Mouse (Mus musculus): ENCODE results near the gene Abhd17a. TPM values are rescaled to one million over a fixed set of nuclear protein-coding genes. Genes with fewer than 3 reads are reported as not detected.

The Abhd17a gene
- polyA plus RNA-seq, 1 experiment from 2014 or later, result 109 TPM

GRCm38 (mm10) chr10:80545590-80545989, 44.6 kb downstream of the Abhd17a start:
- 90% methylated on average over 8 of the region's 8 CpGs for WGBS
- peaks cover 30% of the 10 kb centered on the region for H3K36me3 ChIP-seq (ENCODE audit: control insufficient read depth, insufficient read depth, low read length)
- H3K9ac ChIP-seq (ENCODE audit: low read length), result no peak overlapping the region
- H3K27ac ChIP-seq (ENCODE audit: low read depth, low read length), result no peak overlapping the region
- no peak overlapping the region for H3K4me2 ChIP-seq
- H3K4me3 ChIP-seq (ENCODE audit: low read depth, low read length), result no peak overlapping the region
- DNase-seq (ENCODE audit: low spot score, missing footprints) (no peak), ATAC-seq (ENCODE audit: low FRiP score) (no peak)
- no peaks in the 10 kb centered on the region for H3K9me3 ChIP-seq (ENCODE audit: control insufficient read depth, low read length)
- H3K4me1 ChIP-seq (ENCODE audit: control insufficient read depth, insufficient read depth, low read length), result no peaks in the 10 kb centered on the region
- H3K27me3 ChIP-seq (ENCODE audit: control insufficient read depth, insufficient read depth, low read length), result no peaks in the 10 kb centered on the region

DNA sequence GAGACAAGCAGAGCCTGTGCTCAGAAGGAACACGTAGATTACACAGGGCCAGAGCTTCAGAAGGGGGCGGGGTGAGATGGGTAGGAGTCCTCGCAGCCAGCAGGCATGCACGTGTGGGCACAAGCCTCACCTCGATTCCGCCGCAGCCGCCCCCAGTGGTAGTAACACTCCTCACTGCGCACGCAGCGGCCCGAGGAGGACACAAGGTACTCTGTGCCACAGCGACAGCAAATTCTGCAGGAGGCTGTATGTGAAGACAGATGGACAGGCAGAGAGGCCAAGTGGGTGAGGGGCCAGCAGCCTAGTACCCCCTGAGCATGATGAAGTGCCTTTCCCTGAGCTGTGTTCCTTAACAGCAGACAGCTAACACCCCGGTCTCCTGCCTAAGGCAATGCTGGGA, 46.3 kb downstream of the Abhd17a start:
- Histone ChIP-seq H3K4me2 (no peak overlapping the region), H3K4me1 (ENCODE audit: control insufficient read depth, insufficient read depth, low read length) (peaks cover 2% of the 10 kb centered on the region; the same call in 1 of the 2 replicates), H3K36me3 (ENCODE audit: control insufficient read depth, insufficient read depth, low read length) (peaks cover 27% of the 10 kb centered on the region), H3K27ac (ENCODE audit: low read depth, low read length) (no peak overlapping the region), H3K4me3 (ENCODE audit: low read depth, low read length) (no peak overlapping the region), H3K9ac (ENCODE audit: low read length) (no peak overlapping the region), H3K27me3 (ENCODE audit: control insufficient read depth, insufficient read depth, low read length) (0 out of 2 replicates have a peak, but pooled peaks cover under 1% of the 10 kb centered on the region), H3K9me3 (ENCODE audit: control insufficient read depth, low read length) (no peaks in the 10 kb centered on the region)
- ATAC-seq (ENCODE audit: low FRiP score), result no peak
- 94% methylated on average over 14 of the region's 14 CpGs for WGBS
- DNase-seq (ENCODE audit: low spot score, missing footprints), result no peak

DNA sequence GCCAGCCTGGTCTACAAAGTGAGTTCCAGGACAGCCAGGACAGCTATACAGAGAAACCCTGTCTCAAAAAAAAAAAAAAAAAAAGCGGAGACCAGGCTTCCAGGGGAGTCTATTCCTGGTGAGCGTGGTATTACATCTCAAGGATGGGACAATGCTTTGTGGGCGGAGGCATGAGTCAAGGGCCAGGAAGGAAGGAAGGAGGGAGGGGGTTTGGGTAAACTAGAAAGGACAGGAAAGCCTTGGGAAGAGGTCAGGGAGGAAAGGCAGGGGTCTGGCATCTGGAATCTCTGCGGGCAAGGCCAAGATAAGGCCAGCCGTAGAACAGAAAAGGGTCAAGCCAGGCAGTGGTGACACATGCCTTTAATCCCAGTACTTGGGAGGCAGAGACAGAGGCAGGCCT, 50.6 kb downstream of the Abhd17a start:
- Histone ChIP-seq H3K36me3 (ENCODE audit: control insufficient read depth, insufficient read depth, low read length) (peaks cover 14% of the 10 kb centered on the region), H3K9ac (ENCODE audit: low read length) (no peak overlapping the region), H3K4me1 (ENCODE audit: control insufficient read depth, insufficient read depth, low read length) (peaks cover 4% of the 10 kb centered on the region; the same call in 1 of the 2 replicates), H3K27ac (ENCODE audit: low read depth, low read length) (no peak overlapping the region), H3K9me3 (ENCODE audit: control insufficient read depth, low read length) (no peaks in the 10 kb centered on the region), H3K4me2 (no peak overlapping the region), H3K4me3 (ENCODE audit: low read depth, low read length) (no peak overlapping the region), H3K27me3 (ENCODE audit: control insufficient read depth, insufficient read depth, low read length) (peaks cover 13% of the 10 kb centered on the region; the same call in 1 of the 2 replicates)
- ATAC-seq (ENCODE audit: low FRiP score) (no peak), DNase-seq (ENCODE audit: low spot score, missing footprints) (no peak)
- 51% methylated on average over 5 of the region's 5 CpGs for WGBS

GRCm38 (mm10) chr10:80538710-80539394, 51.3 kb downstream of the Abhd17a start, which contains the start of gene Atp8b3:
Atp8b3 (minus strand) TSS chr10:80539124.
- no peak within 1 kb of the TSS for H3K9ac ChIP-seq (ENCODE audit: low read length)
- peaks cover 4% of the 10 kb centered on the region; the same call in 1 of the 2 replicates for H3K4me1 ChIP-seq (ENCODE audit: control insufficient read depth, insufficient read depth, low read length)
- H3K27ac ChIP-seq (ENCODE audit: low read depth, low read length), result no peak within 1 kb of the TSS
- DNase-seq (ENCODE audit: low spot score, missing footprints) (peak; percentile 94), ATAC-seq (ENCODE audit: low FRiP score) (peak; percentile 78)
- no peaks in the 10 kb centered on the region for H3K9me3 ChIP-seq (ENCODE audit: control insufficient read depth, low read length)
- H3K36me3 ChIP-seq (ENCODE audit: control insufficient read depth, insufficient read depth, low read length), result peaks cover 12% of the 10 kb centered on the region
- WGBS, result 2% methylated on average over 30 of the region's 30 CpGs
- H3K27me3 ChIP-seq (ENCODE audit: control insufficient read depth, insufficient read depth, low read length), result peaks cover 13% of the 10 kb centered on the region; the same call in 1 of the 2 replicates
- no peak within 1 kb of the TSS for H3K4me3 ChIP-seq (ENCODE audit: low read depth, low read length)
- H3K4me2 ChIP-seq, result peak within 1 kb of the TSS; percentile 30

GRCm38 (mm10) chr10:80538180-80538579, 52.0 kb downstream of the Abhd17a start:
- H3K4me3 ChIP-seq (ENCODE audit: low read depth, low read length), result no peak overlapping the region
- no peaks in the 10 kb centered on the region for H3K9me3 ChIP-seq (ENCODE audit: control insufficient read depth, low read length)
- H3K9ac ChIP-seq (ENCODE audit: low read length), result no peak overlapping the region
- H3K4me2 ChIP-seq, result no peak overlapping the region
- H3K36me3 ChIP-seq (ENCODE audit: control insufficient read depth, insufficient read depth, low read length), result peaks cover 9% of the 10 kb centered on the region; the same call in 1 of the 2 replicates
- H3K4me1 ChIP-seq (ENCODE audit: control insufficient read depth, insufficient read depth, low read length), result peaks cover 4% of the 10 kb centered on the region
- ATAC-seq (ENCODE audit: low FRiP score) (no peak), DNase-seq (ENCODE audit: low spot score, missing footprints) (no peak)
- H3K27ac ChIP-seq (ENCODE audit: low read depth, low read length), result no peak overlapping the region
- H3K27me3 ChIP-seq (ENCODE audit: control insufficient read depth, insufficient read depth, low read length), result peaks cover 13% of the 10 kb centered on the region; the same call in 1 of the 2 replicates
- 57% methylated on average over 5 of the region's 5 CpGs for WGBS

DNA sequence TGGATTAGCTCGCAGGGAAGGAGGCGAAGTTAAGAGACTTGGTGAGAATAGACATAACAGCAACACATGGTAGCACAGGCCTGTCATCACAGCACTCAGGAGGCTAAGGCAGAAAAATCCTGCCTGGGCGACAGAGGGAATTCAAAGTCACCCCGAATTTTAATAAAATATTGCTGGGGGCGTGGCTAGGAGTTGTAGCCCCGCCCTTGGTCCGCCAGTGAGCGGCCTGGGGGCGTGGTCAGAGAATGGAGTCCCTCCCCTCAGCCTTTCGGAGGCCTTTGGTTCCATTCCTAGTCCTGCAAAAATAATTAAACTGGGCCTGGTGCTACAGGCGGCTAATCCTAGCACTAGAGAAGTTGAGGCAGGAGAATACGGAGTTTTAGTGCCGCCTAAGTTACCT, 54.4 kb downstream of the Abhd17a start:
- Histone ChIP-seq H3K27me3 (ENCODE audit: control insufficient read depth, insufficient read depth, low read length) (peaks cover 13% of the 10 kb centered on the region; the same call in 1 of the 2 replicates), H3K4me2 (no peak overlapping the region), H3K9ac (ENCODE audit: low read length) (no peak overlapping the region), H3K4me1 (ENCODE audit: control insufficient read depth, insufficient read depth, low read length) (peaks cover 4% of the 10 kb centered on the region), H3K36me3 (ENCODE audit: control insufficient read depth, insufficient read depth, low read length) (no peaks in the 10 kb centered on the region), H3K27ac (ENCODE audit: low read depth, low read length) (no peak overlapping the region), H3K4me3 (ENCODE audit: low read depth, low read length) (no peak overlapping the region), H3K9me3 (ENCODE audit: control insufficient read depth, low read length) (no peaks in the 10 kb centered on the region)
- no peak for DNase-seq (ENCODE audit: low spot score, missing footprints)
- WGBS, result 12% methylated on average over 13 of the region's 13 CpGs
- no peak for ATAC-seq (ENCODE audit: low FRiP score)

DNA sequence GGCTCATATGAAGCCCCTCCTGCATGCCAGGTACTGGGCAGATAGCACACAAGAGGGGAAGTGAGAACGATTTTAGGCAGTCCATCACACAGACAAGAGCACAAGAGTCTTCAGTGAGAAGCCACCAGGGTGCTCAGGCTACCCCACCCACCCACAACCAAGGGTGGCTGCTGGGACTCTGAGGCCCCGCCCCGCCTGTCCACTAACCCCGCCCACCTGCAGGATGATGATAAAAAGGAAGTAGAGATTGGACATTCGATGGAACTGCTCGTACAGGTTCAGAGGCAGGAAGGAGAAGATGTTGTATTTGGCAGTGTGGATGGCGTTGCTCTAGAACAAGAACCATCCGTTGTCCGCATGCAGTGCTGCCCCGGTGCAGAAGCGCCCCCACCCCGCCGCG, 55.1 kb downstream of the Abhd17a start:
- 13% methylated on average over 14 of the region's 14 CpGs for WGBS
- ATAC-seq (ENCODE audit: low FRiP score), result no peak

GRCm38 (mm10) chr10:80533704-80534103, 56.4 kb downstream of the Abhd17a start:
- WGBS, result 19% methylated on average over 7 of the region's 7 CpGs
- DNase-seq (ENCODE audit: low spot score, missing footprints), result no peak
- ATAC-seq (ENCODE audit: low FRiP score), result 0 out of 2 replicates have a peak, but pooled peaks have one; percentile 33

More for the DNA sequence above, 55.1 kb downstream of the Abhd17a start:
- H3K27me3 ChIP-seq (ENCODE audit: control insufficient read depth, insufficient read depth, low read length), result peaks cover 13% of the 10 kb centered on the region; the same call in 1 of the 2 replicates
- no peak overlapping the region for H3K4me3 ChIP-seq (ENCODE audit: low read depth, low read length)
- H3K4me2 ChIP-seq, result peak overlapping the region; percentile 8; the same call in 1 of the 2 replicates
- H3K9me3 ChIP-seq (ENCODE audit: control insufficient read depth, low read length), result no peaks in the 10 kb centered on the region
- no peak for DNase-seq (ENCODE audit: low spot score, missing footprints)
- H3K4me1 ChIP-seq (ENCODE audit: control insufficient read depth, insufficient read depth, low read length), result peaks cover 4% of the 10 kb centered on the region
- H3K9ac ChIP-seq (ENCODE audit: low read length), result no peak overlapping the region
- no peaks in the 10 kb centered on the region for H3K36me3 ChIP-seq (ENCODE audit: control insufficient read depth, insufficient read depth, low read length)
- H3K27ac ChIP-seq (ENCODE audit: low read depth, low read length), result no peak overlapping the region

More at GRCm38 (mm10) chr10:80533704-80534103, 56.4 kb downstream of the Abhd17a start:
- Histone ChIP-seq H3K27ac (ENCODE audit: low read depth, low read length) (no peak overlapping the region), H3K4me2 (no peak overlapping the region), H3K9ac (ENCODE audit: low read length) (no peak overlapping the region), H3K9me3 (ENCODE audit: control insufficient read depth, low read length) (no peaks in the 10 kb centered on the region), H3K36me3 (ENCODE audit: control insufficient read depth, insufficient read depth, low read length) (no peaks in the 10 kb centered on the region), H3K4me1 (ENCODE audit: control insufficient read depth, insufficient read depth, low read length) (peaks cover under 1% of the 10 kb centered on the region), H3K27me3 (ENCODE audit: control insufficient read depth, insufficient read depth, low read length) (peaks cover 11% of the 10 kb centered on the region; the same call in 1 of the 2 replicates), H3K4me3 (ENCODE audit: low read depth, low read length) (no peak overlapping the region)
